8 mouse cellular contexts compared by ENCODE assay signal in the genomic region with DNA sequence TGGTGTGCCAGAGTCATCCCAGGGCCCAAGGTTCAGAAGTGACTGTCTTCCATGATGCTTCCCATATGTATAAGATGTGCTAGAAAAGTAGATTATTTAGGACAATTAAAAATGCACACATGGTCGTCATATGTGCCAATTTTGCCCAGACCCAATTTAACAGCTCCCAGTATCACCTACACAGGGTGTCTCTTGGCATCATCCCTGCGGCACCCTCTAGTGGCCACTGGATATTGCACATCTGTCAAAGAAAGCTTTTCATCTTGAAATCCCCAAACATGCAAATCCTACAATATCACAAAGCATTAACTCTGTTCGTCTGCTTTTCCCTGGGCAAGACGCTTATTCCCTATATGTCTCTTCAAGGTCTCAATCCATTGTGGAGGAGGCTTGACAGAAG.
A peak's percentile ranks its signal among the peaks of the same experiment; 100 is the strongest.
DNase-seq lines count a peak whose midpoint lies in the region; ATAC-seq and TF ChIP-seq lines count a peak whose summit lies in the region.

No protein-coding gene starts in this region.

- peak; percentile 36; the same call in 1 of the 2 replicates for ATAC-seq in hindbrain, embryonic 11.5 days (ENCODE audit: low FRiP score)
- no peak for ATAC-seq in hindbrain, embryonic 16.5 days
- ATAC-seq in G1E (ENCODE audit: extremely low read depth, insufficient number of reproducible peaks, low FRiP score, poor library complexity, severe bottlenecking) = no peak

- peak; percentile 17; the same call in 1 of the 2 replicates for TF ChIP-seq CTCF in G1E (IDR thresholded peaks at IDR 0.05; ENCODE audit: low read depth, low read length)

- H3K27me3 ChIP-seq in hindbrain, embryonic 11.5 days (ENCODE audit: control insufficient read depth, insufficient read depth, low read length) = no peaks in the 10 kb centered on the region
- H3K27me3 ChIP-seq in hindbrain, embryonic 16.5 days (replicated peaks; ENCODE audit: control insufficient read depth, insufficient read depth, low read length) = no peaks in the 10 kb centered on the region
- H3K27me3 ChIP-seq in G1E (ENCODE audit: insufficient read depth, low read length) = no peaks in the 10 kb centered on the region

- no peaks in the 10 kb centered on the region; the same call in 1 of the 2 replicates for H3K4me1 ChIP-seq in hindbrain, embryonic 11.5 days (replicated peaks; ENCODE audit: control insufficient read depth, insufficient read depth, low read length)
- peaks cover 7% of the 10 kb centered on the region for H3K4me1 ChIP-seq in hindbrain, embryonic 16.5 days (ENCODE audit: control insufficient read depth, insufficient read depth, low read depth, low read length)
- no peaks in the 10 kb centered on the region for H3K4me1 ChIP-seq in G1E (ENCODE audit: insufficient read depth, low read depth, low read length)

- DNase-seq in hindbrain, embryonic 11.5 days (ENCODE audit: low spot score) = peak; percentile 72
- DNase-seq in G1E (ENCODE audit: low spot score) = no peak
- peak; percentile 10 for DNase-seq in cerebellum, adult 11 months
- peak; percentile 9 to 56 for DNase-seq in frontal cortex, postnatal 14 days (ENCODE audit: low spot score in 2 of 2)
- DNase-seq in left cerebral cortex, adult 18-20 months (ENCODE audit: low spot score in 2 of 2) = peak; percentile 65 to 76
- DNase-seq in retina, adult 2 months (ENCODE audit: low read depth, low spot score) = peak; percentile 18
- DNase-seq in urinary bladder, postnatal 10 days (ENCODE audit: low spot score) = no peak

- whole genome bisulfite sequencing in hindbrain, embryonic 11.5 days = 55% methylated on average over 4 of the region's 4 CpGs
- WGBS in hindbrain, embryonic 16.5 days = 38% methylated on average over 4 of the region's 4 CpGs

- H3K9ac ChIP-seq in hindbrain, embryonic 11.5 days (ENCODE audit: low read depth, low read length) = no peak overlapping the region
- no peak overlapping the region for H3K9ac ChIP-seq in hindbrain, embryonic 16.5 days (ENCODE audit: low read depth, low read length)

- H3K4me2 ChIP-seq in hindbrain, embryonic 11.5 days (replicated peaks; ENCODE audit: low read depth, low read length) = no peak overlapping the region
- no peak overlapping the region for H3K4me2 ChIP-seq in hindbrain, embryonic 16.5 days (ENCODE audit: low read length)

- H3K27ac ChIP-seq in hindbrain, embryonic 11.5 days (ENCODE audit: low read depth, low read length) = no peak overlapping the region
- H3K27ac ChIP-seq in hindbrain, embryonic 16.5 days (ENCODE audit: low read depth, low read length) = no peak overlapping the region

- H3K9me3 ChIP-seq in hindbrain, embryonic 11.5 days (ENCODE audit: control insufficient read depth, low read length) = no peaks in the 10 kb centered on the region
- no peaks in the 10 kb centered on the region for H3K9me3 ChIP-seq in hindbrain, embryonic 16.5 days (ENCODE audit: control insufficient read depth, low read length)
- H3K9me3 ChIP-seq in G1E (replicated peaks) = peaks cover 37% of the 10 kb centered on the region

- H3K4me3 ChIP-seq in hindbrain, embryonic 11.5 days (ENCODE audit: low read depth, low read length) = no peak overlapping the region
- no peak overlapping the region for H3K4me3 ChIP-seq in hindbrain, embryonic 16.5 days (ENCODE audit: low read length)
- no peak overlapping the region for H3K4me3 ChIP-seq in G1E (ENCODE audit: low read depth, low read length)

- H3K36me3 ChIP-seq in hindbrain, embryonic 11.5 days (ENCODE audit: control insufficient read depth, insufficient read depth, low read length) = no peaks in the 10 kb centered on the region
- no peaks in the 10 kb centered on the region for H3K36me3 ChIP-seq in hindbrain, embryonic 16.5 days (ENCODE audit: control insufficient read depth, insufficient read depth, low read length)
- no peaks in the 10 kb centered on the region for H3K36me3 ChIP-seq in G1E (replicated peaks)

Comparison
In these comparisons a context has a peak if more than half of its experiments do, and no peak if none do; other contexts are left out.
1. DNase-seq: peak in hindbrain, embryonic 11.5 days (single experiment), cerebellum, adult 11 months (single experiment), frontal cortex, postnatal 14 days (2 of 2), left cerebral cortex, adult 18-20 months (2 of 2) and retina, adult 2 months (single experiment); none in G1E (single experiment) and urinary bladder, postnatal 10 days (single experiment).